9 mouse cellular contexts compared by ENCODE assay signal in the genomic region with DNA sequence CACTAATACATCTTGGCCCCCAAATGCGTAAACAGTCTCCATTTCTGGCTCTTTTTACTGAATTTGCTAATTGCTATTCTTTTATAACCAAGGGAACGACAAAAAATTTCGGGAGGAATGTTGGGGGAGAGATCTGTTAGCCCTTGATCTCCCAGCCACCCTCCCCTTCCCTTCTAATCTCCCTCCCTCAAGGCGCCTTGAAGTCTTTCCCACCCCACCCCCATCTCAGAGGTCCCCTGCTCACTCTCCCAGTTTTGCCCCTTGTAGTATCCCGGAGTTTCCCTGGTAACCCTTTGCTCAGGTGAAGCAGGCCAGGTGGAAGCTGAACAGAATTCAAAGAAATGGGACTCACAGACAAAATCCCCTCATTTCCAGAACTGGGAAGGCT. TPM values are rescaled to one million over a fixed set of nuclear protein-coding genes. Genes with fewer than 3 reads are reported as not detected.
DNase-seq lines count a peak whose midpoint lies in the region; ATAC-seq lines count a peak whose summit lies in the region.
"Had no signal": no experiment of that assay in that cellular context is flagged by ENCODE, and none has a peak within 500 bp of the region (broad histone marks: within the 10 kb centered on the region; RNA-seq: fewer than 3 reads in every experiment).

No protein-coding gene starts in this region.

- 0 out of 2 replicates have a peak, but pooled peaks cover 3% of the 10 kb centered on the region for H3K36me3 ChIP-seq in heart, embryonic 10.5 days
- H3K36me3 ChIP-seq in embryonic facial prominence, embryonic 10.5 days (replicated peaks), result no peaks in the 10 kb centered on the region
- no peaks in the 10 kb centered on the region for H3K36me3 ChIP-seq in hindbrain, embryonic 12.5 days
- H3K36me3 ChIP-seq in midbrain, embryonic 11.5 days (ENCODE audit: control insufficient read depth, insufficient read depth, low read length), result no peaks in the 10 kb centered on the region

- no peak overlapping the region for H3K9ac ChIP-seq in hindbrain, embryonic 12.5 days
- no peak overlapping the region for H3K9ac ChIP-seq in midbrain, embryonic 11.5 days (ENCODE audit: low read length)

- peak overlapping the region; percentile 90 for H3K27ac ChIP-seq in heart, embryonic 10.5 days
- H3K27ac ChIP-seq in embryonic facial prominence, embryonic 10.5 days (replicated peaks), result peak overlapping the region; percentile 65
- H3K27ac ChIP-seq in hindbrain, embryonic 12.5 days, result no peak overlapping the region
- H3K27ac ChIP-seq in midbrain, embryonic 11.5 days (ENCODE audit: low read depth, low read length), result no peak overlapping the region

- WGBS in heart, embryonic 10.5 days, result 5% methylated on average over 5 of the region's 5 CpGs
- WGBS in embryonic facial prominence, embryonic 10.5 days, result 7% methylated on average over 5 of the region's 5 CpGs
- 9% methylated on average over 5 of the region's 5 CpGs for WGBS in hindbrain, embryonic 12.5 days
- WGBS in midbrain, embryonic 11.5 days, result 4% methylated on average over 5 of the region's 5 CpGs

- H3K27me3 ChIP-seq in heart, embryonic 10.5 days (ENCODE audit: insufficient read depth, poor library complexity, severe bottlenecking), result no peaks in the 10 kb centered on the region
- no peaks in the 10 kb centered on the region for H3K27me3 ChIP-seq in embryonic facial prominence, embryonic 10.5 days (replicated peaks; ENCODE audit: low read depth, poor library complexity, severe bottlenecking)
- no peaks in the 10 kb centered on the region for H3K27me3 ChIP-seq in hindbrain, embryonic 12.5 days
- H3K27me3 ChIP-seq in midbrain, embryonic 11.5 days (ENCODE audit: control insufficient read depth, insufficient read depth, low read length), result no peaks in the 10 kb centered on the region

- DNase-seq in heart, embryonic 10.5 days (ENCODE audit: low spot score), result no peak
- no peak for DNase-seq in heart, postnatal 14 days
- DNase-seq in embryonic facial prominence, embryonic 10.5 days (ENCODE audit: low spot score), result no peak
- peak; percentile 86 for DNase-seq in midbrain, embryonic 11.5 days (ENCODE audit: low spot score, missing footprints)
- DNase-seq in adrenal gland, adult 18-20 months (ENCODE audit: low spot score in 2 of 2), result no peak
- no peak for DNase-seq in right cerebral cortex, postnatal 25 days
- no peak for DNase-seq in adrenal gland, postnatal 14 days

- H3K4me2 ChIP-seq in hindbrain, embryonic 12.5 days (replicated peaks), result peak overlapping the region; percentile 47
- peak overlapping the region; percentile 60 for H3K4me2 ChIP-seq in midbrain, embryonic 11.5 days

- intact Hi-C loops in heart, postnatal 14 days (cut with DNase I), result no loop called here

- H3K4me3 ChIP-seq in heart, embryonic 10.5 days, result peak overlapping the region; percentile 52
- peak overlapping the region; percentile 52 for H3K4me3 ChIP-seq in embryonic facial prominence, embryonic 10.5 days
- H3K4me3 ChIP-seq in hindbrain, embryonic 12.5 days, result peak overlapping the region; percentile 7
- H3K4me3 ChIP-seq in midbrain, embryonic 11.5 days (ENCODE audit: low read depth, low read length), result peak overlapping the region; percentile 20

- no peaks in the 10 kb centered on the region for H3K9me3 ChIP-seq in heart, embryonic 10.5 days
- no peaks in the 10 kb centered on the region for H3K9me3 ChIP-seq in embryonic facial prominence, embryonic 10.5 days
- no peaks in the 10 kb centered on the region for H3K9me3 ChIP-seq in hindbrain, embryonic 12.5 days (replicated peaks)
- H3K9me3 ChIP-seq in midbrain, embryonic 11.5 days (ENCODE audit: control insufficient read depth, low read length), result no peaks in the 10 kb centered on the region

- no peak for ATAC-seq in hindbrain, embryonic 12.5 days (ENCODE audit: low FRiP score)
- ATAC-seq in midbrain, embryonic 11.5 days (ENCODE audit: low FRiP score), result no peak

- peaks cover 29% of the 10 kb centered on the region for H3K4me1 ChIP-seq in heart, embryonic 10.5 days
- peaks cover 21% of the 10 kb centered on the region for H3K4me1 ChIP-seq in embryonic facial prominence, embryonic 10.5 days
- H3K4me1 ChIP-seq in hindbrain, embryonic 12.5 days, result peaks cover 5% of the 10 kb centered on the region; the same call in 1 of the 2 replicates
- peaks cover 2% of the 10 kb centered on the region; the same call in 1 of the 2 replicates for H3K4me1 ChIP-seq in midbrain, embryonic 11.5 days (ENCODE audit: control insufficient read depth, insufficient read depth, low read length)

RNA-seq across cellular contexts. Expression of gene Ccdc42, which starts 37.0 kb away (rescaled TPM):
- polyA plus RNA-seq in heart, embryonic 10.5 days (2016; fragmentation: Nextera tagmentation; extraction: Ambion mirVana), result 0.80 and 1.5 TPM in 2 replicates
- not detected for total RNA-seq in heart, postnatal 14 days (2021)
- 0.55 and 0.68 TPM in 2 replicates for polyA plus RNA-seq in embryonic facial prominence, embryonic 10.5 days (2016; fragmentation: Nextera tagmentation; extraction: Ambion mirVana)
- 0.66 and 0.99 TPM in 2 replicates for polyA plus RNA-seq in hindbrain, embryonic 12.5 days (2016; fragmentation: Nextera tagmentation; extraction: Ambion mirVana)
- polyA plus RNA-seq in midbrain, embryonic 11.5 days (2014; fragmentation: Nextera tagmentation; extraction: Ambion mirVana), result 0.92 and 1.5 TPM in 2 replicates
- total RNA-seq in adrenal gland, adult 18-20 months (2021), result under 1 TPM in 1 of 2 experiments, not detected in 1; 0.42 TPM
- not detected in 2 replicates for total RNA-seq in adrenal gland, postnatal 14 days (2021)
- total RNA-seq: megakaryocyte progenitor cell, adult 5-6 weeks had no signal

Comparison
In these comparisons a context has a peak if more than half of its experiments do, and no peak if none do; other contexts are left out.
1. H3K27ac ChIP-seq: peak in heart, embryonic 10.5 days (single experiment) and embryonic facial prominence, embryonic 10.5 days (single experiment); none in hindbrain, embryonic 12.5 days (single experiment) and midbrain, embryonic 11.5 days (single experiment).
2. Peak in every context shown above with its lines, with median percentiles within 50 percentile points of each other: H3K4me3 ChIP-seq.